Mouse (Mus musculus) T-helper 17 cell (primary cell): Measurements from ENCODE around the gene C1qc.

Experiments used
- in situ Hi-C, 2 experiments: fragments of 300-600 bp; cut with MboI, MseI; formaldehyde crosslinking; loops; 1 replicate in 1 of 2; 2 replicates in 1 of 2; pipeline ENCODE4 v1.15.1; 2025; ENCODE audit warnings: high pct_unique_total_duplicates in 2 of 2

The C1qc gene

GRCm38 (mm10) chr4:136892811-136893210, at the start of gene C1qc:
TSS of gene C1qc (minus strand) at chr4:136893065.
- in situ Hi-C loops: loop anchor here in 1 of 2 experiments (5.0 kb wide), 1 partner anchor 179 kb away; no protein-coding TSS in a partner anchor

GRCm38 (mm10) chr4:136937935-136938334, 45.1 kb upstream of the C1qc start:
- in situ Hi-C loops: loop anchor here in 1 of 2 experiments (25.0 kb wide), 1 partner anchor 1574 kb away; no protein-coding TSS in a partner anchor

- in situ Hi-C loops: loop anchor here in 1 of 2 experiments (25.0 kb wide), 1 partner anchor 1575 kb away; no protein-coding TSS in a partner anchor
Measured at GRCm38 (mm10) chr4:136937344-136937743, 44.5 kb upstream of the C1qc start.

GRCm38 (mm10) chr4:136934746-136935613, 42.1 kb upstream of the C1qc start:
- in situ Hi-C loops: loop anchor here in 1 of 2 experiments (25.0 kb wide), 1 partner anchor 1577 kb away; no protein-coding TSS in a partner anchor

- in situ Hi-C loops: loop anchor here in 1 of 2 experiments (25.0 kb wide), 1 partner anchor 1582 kb away; no protein-coding TSS in a partner anchor
Measured at GRCm38 (mm10) chr4:136930474-136930873, 37.6 kb upstream of the C1qc start.

- in situ Hi-C loops: loop anchor here in 1 of 2 experiments (10.0 to 25.0 kb wide), 2 partner anchors 146 to 1583 kb away; no protein-coding TSS in a partner anchor
Measured at GRCm38 (mm10) chr4:136928928-136929327, 36.1 kb upstream of the C1qc start.

GRCm38 (mm10) chr4:136925804-136926203, 32.9 kb upstream of the C1qc start:
- in situ Hi-C loops: loop anchor here in 1 of 2 experiments (10.0 to 25.0 kb wide), 2 partner anchors 149 to 1586 kb away; no protein-coding TSS in a partner anchor

GRCm38 (mm10) chr4:136924529-136924928, 31.7 kb upstream of the C1qc start:
- in situ Hi-C loops: loop anchor here in 1 of 2 experiments (10.0 kb wide), 1 partner anchor 150 kb away; no protein-coding TSS in a partner anchor

GRCm38 (mm10) chr4:136919526-136919925, 26.7 kb upstream of the C1qc start:
- in situ Hi-C loops: no loop called here

- in situ Hi-C loops: no loop called here
Measured at GRCm38 (mm10) chr4:136918834-136919233, 26.0 kb upstream of the C1qc start.

GRCm38 (mm10) chr4:136917165-136917524, 24.3 kb upstream of the C1qc start:
- in situ Hi-C loops: no loop called here

GRCm38 (mm10) chr4:136916359-136917164, 23.7 kb upstream of the C1qc start:
- in situ Hi-C loops: no loop called here

- in situ Hi-C loops: no loop called here
Measured at GRCm38 (mm10) chr4:136912841-136913240, 20.0 kb upstream of the C1qc start.

- in situ Hi-C loops: no loop called here
Measured at GRCm38 (mm10) chr4:136911804-136912203, 18.9 kb upstream of the C1qc start.

GRCm38 (mm10) chr4:136911211-136911646, 18.4 kb upstream of the C1qc start:
- in situ Hi-C loops: no loop called here

GRCm38 (mm10) chr4:136907809-136908208, 14.9 kb upstream of the C1qc start:
- in situ Hi-C loops: no loop called here

GRCm38 (mm10) chr4:136907033-136907432, 14.2 kb upstream of the C1qc start:
- in situ Hi-C loops: no loop called here

GRCm38 (mm10) chr4:136904767-136905539, 12.1 kb upstream of the C1qc start:
- in situ Hi-C loops: loop anchor here in 1 of 2 experiments (5.0 kb wide), 1 partner anchor 72 kb away; no protein-coding TSS in a partner anchor

GRCm38 (mm10) chr4:136899154-136899553, 6.3 kb upstream of the C1qc start:
- in situ Hi-C loops: no loop called here

GRCm38 (mm10) chr4:136898637-136899036, 5.8 kb upstream of the C1qc start, which contains the start of gene C1qa:
TSS of gene C1qa (minus strand) at chr4:136898803.
- in situ Hi-C loops: no loop called here
